Mouse (Mus musculus): ENCODE data around the gene Elp5. TPM values are rescaled to one million over a fixed set of nuclear protein-coding genes. Genes with fewer than 3 reads are reported as not detected.
"Not testable (repeated sequence)": the region's sequence is repeated elsewhere in the genome, so short reads cannot be mapped to it uniquely, and the experiment has no call there.

The Elp5 gene
- total RNA-seq, 2 experiments from 2014 or later: 48.3 to 51.5 TPM

GRCm38 (mm10) chr11:69940962-69941361 lies 41.4 kb downstream of the Elp5 start:
- intact Hi-C loops (cut with DNase I): no loop called here
- no peak for DNase-seq (ENCODE audit: low spot score)

- intact Hi-C loops (cut with DNase I): loop anchor here (10.0 kb wide), 1 partner anchor 275 kb away; the partner anchor contains the start of gene Slc16a11
- DNase-seq (ENCODE audit: low spot score): no peak
Measured at GRCm38 (mm10) chr11:69939731-69940130, 42.6 kb downstream of the Elp5 start.

- intact Hi-C loops (cut with DNase I): loop anchor here (10.0 kb wide), 1 partner anchor 276 kb away; the partner anchor contains the start of gene Slc16a11
- no peak for DNase-seq (ENCODE audit: low spot score)
Measured at GRCm38 (mm10) chr11:69939181-69939580, 43.1 kb downstream of the Elp5 start.

- DNase-seq (ENCODE audit: low spot score): no peak
- intact Hi-C loops (cut with DNase I): loop anchor here (10.0 kb wide), 1 partner anchor 276 kb away; the partner anchor contains the start of gene Slc16a11
Measured at GRCm38 (mm10) chr11:69938401-69938979, 43.8 kb downstream of the Elp5 start.

GRCm38 (mm10) chr11:69937834-69938233 lies 44.5 kb downstream of the Elp5 start:
- DNase-seq (ENCODE audit: low spot score): no peak
- intact Hi-C loops (cut with DNase I): loop anchor here (10.0 kb wide), 1 partner anchor 277 kb away; the partner anchor contains the start of gene Slc16a11

- intact Hi-C loops (cut with DNase I): loop anchor here (10.0 kb wide), 1 partner anchor 277 kb away; the partner anchor contains the start of gene Slc16a11
- DNase-seq (ENCODE audit: low spot score): peak; percentile 35
Measured at GRCm38 (mm10) chr11:69937385-69937784, 44.9 kb downstream of the Elp5 start.

- DNase-seq (ENCODE audit: low spot score): no peak
- intact Hi-C loops (cut with DNase I): loop anchor here (10.0 kb wide), 1 partner anchor 278 kb away; the partner anchor contains the start of gene Slc16a11
Measured at GRCm38 (mm10) chr11:69936714-69937347, 45.5 kb downstream of the Elp5 start.

GRCm38 (mm10) chr11:69936156-69936555 lies 46.2 kb downstream of the Elp5 start:
- intact Hi-C loops (cut with DNase I): loop anchor here (10.0 kb wide), 1 partner anchor 279 kb away; the partner anchor contains the start of gene Slc16a11
- DNase-seq (ENCODE audit: low spot score): no peak

GRCm38 (mm10) chr11:69935137-69935879 lies 47.0 kb downstream of the Elp5 start, which contains the start of gene Ybx2:
Ybx2 (plus strand) TSS chr11:69935796.
- intact Hi-C loops (cut with DNase I): loop anchor here (10.0 kb wide), 1 partner anchor 279 kb away; the partner anchor contains the start of gene Slc16a11
- peak; percentile 72 for DNase-seq (ENCODE audit: low spot score)

- intact Hi-C loops (cut with DNase I): loop anchor here (1.0 to 10.0 kb wide), 3 partner anchors 15 to 280 kb away; partner anchors contain the start of gene Slc16a11
- DNase-seq (ENCODE audit: low spot score): no peak
Measured at GRCm38 (mm10) chr11:69934681-69935080, 47.6 kb downstream of the Elp5 start.

GRCm38 (mm10) chr11:69934169-69934568 lies 48.1 kb downstream of the Elp5 start:
- intact Hi-C loops (cut with DNase I): loop anchor here (1.0 to 10.0 kb wide), 3 partner anchors 15 to 281 kb away; partner anchors contain the start of gene Slc16a11
- DNase-seq (ENCODE audit: low spot score): peak; percentile 71

- no peak for DNase-seq (ENCODE audit: low spot score)
- intact Hi-C loops (cut with DNase I): loop anchor here (5.0 to 10.0 kb wide), 2 partner anchors 74 to 282 kb away; partner anchors contain the start of gene Slc16a11
Measured at GRCm38 (mm10) chr11:69933066-69933465, 49.3 kb downstream of the Elp5 start.

GRCm38 (mm10) chr11:69932254-69932653 lies 50.1 kb downstream of the Elp5 start:
- no peak for DNase-seq (ENCODE audit: low spot score)
- intact Hi-C loops (cut with DNase I): loop anchor here (5.0 to 10.0 kb wide), 2 partner anchors 75 to 283 kb away; partner anchors contain the start of gene Slc16a11

GRCm38 (mm10) chr11:69931769-69932168 lies 50.5 kb downstream of the Elp5 start:
- intact Hi-C loops (cut with DNase I): loop anchor here (5.0 to 10.0 kb wide), 2 partner anchors 76 to 283 kb away; partner anchors contain the start of gene Slc16a11
- no peak for DNase-seq (ENCODE audit: low spot score)

GRCm38 (mm10) chr11:69930967-69931537 lies 51.3 kb downstream of the Elp5 start:
- intact Hi-C loops (cut with DNase I): loop anchor here (5.0 to 10.0 kb wide), 2 partner anchors 76 to 284 kb away; partner anchors contain the start of gene Slc16a11
- DNase-seq (ENCODE audit: low spot score): no peak

- intact Hi-C loops (cut with DNase I): loop anchor here (5.0 to 10.0 kb wide), 2 partner anchors 77 to 285 kb away; partner anchors contain the start of gene Slc16a11
Measured at GRCm38 (mm10) chr11:69930176-69930575, 52.1 kb downstream of the Elp5 start.

GRCm38 (mm10) chr11:69929712-69930111 lies 52.6 kb downstream of the Elp5 start:
- intact Hi-C loops (cut with DNase I): loop anchor here (5.0 to 10.0 kb wide), 3 partner anchors 38 to 285 kb away; partner anchors contain the start of gene Slc16a11
- DNase-seq (ENCODE audit: low spot score): no peak

More at GRCm38 (mm10) chr11:69930176-69930575, 52.1 kb downstream of the Elp5 start:
- not testable (repeated sequence) for DNase-seq (ENCODE audit: low spot score)

- no peak for DNase-seq (ENCODE audit: low spot score)
- intact Hi-C loops (cut with DNase I): loop anchor here (5.0 kb wide), 1 partner anchor 40 kb away; no protein-coding TSS in a partner anchor
Measured at GRCm38 (mm10) chr11:69927501-69927900, 54.8 kb downstream of the Elp5 start.

GRCm38 (mm10) chr11:69922796-69923195 lies 59.5 kb downstream of the Elp5 start:
- DNase-seq (ENCODE audit: low spot score): no peak
- intact Hi-C loops (cut with DNase I): loop anchor here (2.0 kb wide), 1 partner anchor 56 kb away; no protein-coding TSS in a partner anchor
